Comparison of ENCODE assay signal across 27 mouse cellular contexts in genomic region chr5:72156598-72156997, GRCm38 (mm10). TPM values are rescaled to one million over a fixed set of nuclear protein-coding genes. Genes with fewer than 3 reads are reported as not detected.
DNase-seq lines count a peak whose midpoint lies in the region; ATAC-seq and TF ChIP-seq lines count a peak whose summit lies in the region.
"Had no signal": no experiment of that assay in that cellular context is flagged by ENCODE, and none has a peak within 500 bp of the region (broad histone marks: within the 10 kb centered on the region; RNA-seq: fewer than 3 reads in every experiment).

No protein-coding gene starts in this region.

- H3K36me3 ChIP-seq in stomach, postnatal 0 days (ENCODE audit: control insufficient read depth, insufficient read depth, low read length), result peaks cover 6% of the 10 kb centered on the region

- TF ChIP-seq CTCF in stomach, postnatal 0 days (IDR thresholded peaks at IDR 0.05; ENCODE audit: low read depth), result no peak

- no peak overlapping the region for H3K4me2 ChIP-seq in stomach, postnatal 0 days (replicated peaks; ENCODE audit: low read depth)
- H3K4me2 ChIP-seq: embryonic facial prominence, embryonic 13.5 days; forebrain, embryonic 13.5 days; heart, embryonic 11.5 days; hindbrain, embryonic 12.5 days; hindbrain, embryonic 15.5 days had no signal

- peak; percentile 30 for DNase-seq in adrenal gland, adult 2 months
- DNase-seq in adrenal gland, postnatal 4 days (ENCODE audit: low spot score in 2 of 2), result no peak
- peak; percentile 18 for DNase-seq in 3T3-L1 (ENCODE audit: low read depth, low spot score)
- peak; percentile 46 for DNase-seq in gonadal fat pad, adult 2 months (ENCODE audit: low read depth)
- no peak for DNase-seq in stomach, postnatal 0 days (ENCODE audit: low spot score)
- no peak for DNase-seq in ovary, postnatal 10 days (ENCODE audit: low spot score)
- no peak for DNase-seq in lung, postnatal 25 days (ENCODE audit: low spot score)
- DNase-seq: adrenal gland, postnatal 10 days; adrenal gland, postnatal 36 days; cerebellum, adult 11-12 months; cerebellum, adult 8-10 months; cerebellum, postnatal 10 days; cerebellum, postnatal 36 days; embryo, embryonic 11 days; gastrocnemius, postnatal 10 days; gastrocnemius, postnatal 36 days; heart, adult 11 months had no signal

- H3K27me3 ChIP-seq in stomach, postnatal 0 days (ENCODE audit: control insufficient read depth, insufficient read depth, low read length), result no peaks in the 10 kb centered on the region
- H3K27me3 ChIP-seq: embryonic facial prominence, embryonic 13.5 days; forebrain, embryonic 13.5 days; hindbrain, embryonic 12.5 days; hindbrain, embryonic 15.5 days had no signal

- H3K27ac ChIP-seq in stomach, postnatal 0 days (replicated peaks), result no peak overlapping the region
- H3K27ac ChIP-seq: embryonic facial prominence, embryonic 10.5 days; embryonic facial prominence, embryonic 13.5 days; forebrain, embryonic 10.5 days; forebrain, embryonic 13.5 days; hindbrain, embryonic 12.5 days; hindbrain, embryonic 15.5 days had no signal

- 0 out of 2 replicates have a peak, but pooled peaks have one; percentile 38 for ATAC-seq in stomach, postnatal 0 days (ENCODE audit: low FRiP score, low TSS enrichment)
- ATAC-seq: activated CD4-positive, CD25-positive, alpha-beta regulatory T cell, adult 4 months; CD4-positive, CD25-positive, alpha-beta regulatory T cell, adult 4 months; forebrain, embryonic 13.5 days; forebrain, embryonic 16.5 days had no signal

- H3K9ac ChIP-seq in stomach, postnatal 0 days (ENCODE audit: low read length), result no peak overlapping the region
- H3K9ac ChIP-seq: embryonic facial prominence, embryonic 13.5 days; forebrain, embryonic 13.5 days; hindbrain, embryonic 12.5 days; hindbrain, embryonic 15.5 days had no signal

- H3K9me3 ChIP-seq in stomach, postnatal 0 days (ENCODE audit: control insufficient read depth, low read length), result no peaks in the 10 kb centered on the region
- H3K9me3 ChIP-seq: embryonic facial prominence, embryonic 10.5 days; embryonic facial prominence, embryonic 13.5 days; forebrain, embryonic 10.5 days; forebrain, embryonic 13.5 days; hindbrain, embryonic 12.5 days; hindbrain, embryonic 15.5 days had no signal

- no peaks in the 10 kb centered on the region for H3K4me1 ChIP-seq in stomach, postnatal 0 days (replicated peaks; ENCODE audit: control insufficient read depth, insufficient read depth)
- H3K4me1 ChIP-seq: embryonic facial prominence, embryonic 10.5 days; embryonic facial prominence, embryonic 13.5 days; forebrain, embryonic 10.5 days; forebrain, embryonic 13.5 days; hindbrain, embryonic 12.5 days; hindbrain, embryonic 15.5 days had no signal

- WGBS in stomach, postnatal 0 days, result 71% methylated on average over 5 of the region's 5 CpGs

- no peak for TF ChIP-seq EP300 in stomach, postnatal 0 days (optimal IDR thresholded peaks at IDR 0.05)

- H3K4me3 ChIP-seq in stomach, postnatal 0 days (ENCODE audit: low read depth, low read length), result no peak overlapping the region
- H3K4me3 ChIP-seq: embryonic facial prominence, embryonic 10.5 days; embryonic facial prominence, embryonic 13.5 days; forebrain, embryonic 10.5 days; forebrain, embryonic 13.5 days; hindbrain, embryonic 12.5 days; hindbrain, embryonic 15.5 days had no signal

RNA-seq across cellular contexts. Expression of gene Commd8, which starts 11.4 kb away (rescaled TPM):
- 10 to 100 TPM; 46.9 to 70.1 TPM for total RNA-seq in adrenal gland, adult 2 months (2021)
- polyA plus RNA-seq in adrenal gland, adult 2 months (2012; rRNA removed), result 1.2 and 1.4 TPM in 2 replicates
- total RNA-seq in adrenal gland, postnatal 4 days (2021), result 10 to 100 TPM; 87.8 to 90.7 TPM
- polyA plus RNA-seq in gonadal fat pad, adult 2 months (2012; rRNA removed), result 6.5 and 7.9 TPM in 2 replicates
- 117 and 118 TPM in 2 replicates for polyA plus RNA-seq in stomach, postnatal 0 days (2015; fragmentation: Nextera tagmentation; extraction: Ambion mirVana)

Comparison
In these comparisons a context has a peak if more than half of its experiments do, and no peak if none do; other contexts are left out.
1. DNase-seq: peak in adrenal gland, adult 2 months (single experiment), 3T3-L1 (single experiment) and gonadal fat pad, adult 2 months (single experiment); none in adrenal gland, postnatal 4 days (0 of 2), stomach, postnatal 0 days (single experiment), ovary, postnatal 10 days (single experiment) and lung, postnatal 25 days (single experiment).
2. RNA of gene Commd8, which starts 11.4 kb away (polyA plus RNA-seq): 117 to 118 TPM in stomach, postnatal 0 days; 6.5 to 7.9 TPM in gonadal fat pad, adult 2 months and 1.2 to 1.4 TPM in adrenal gland, adult 2 months; every median in the first group is over 10 times any median in the second.